ENCODE assay signal across 12 mouse cellular contexts in the genomic region with DNA sequence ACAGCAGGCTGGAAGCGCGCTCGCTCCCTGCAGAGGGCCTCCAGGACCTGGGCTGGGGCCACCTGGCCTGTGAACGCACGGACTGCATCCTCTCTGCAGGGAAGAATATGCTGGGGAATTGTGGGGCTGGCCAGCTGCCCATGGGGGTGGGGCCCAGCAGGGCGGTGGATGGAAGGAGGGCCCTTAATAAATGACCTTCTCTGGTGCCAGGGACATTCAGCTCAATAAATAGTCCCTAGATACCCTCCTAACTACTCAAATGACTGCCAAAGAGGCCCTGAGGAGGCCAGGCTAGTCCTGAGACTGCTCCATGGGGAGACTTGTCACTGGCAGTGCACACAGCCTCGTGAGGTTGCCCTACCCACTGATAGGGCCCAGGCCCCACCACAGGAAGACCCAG. TPM values are rescaled to one million over a fixed set of nuclear protein-coding genes. Genes with fewer than 3 reads are reported as not detected.
DNase-seq lines count a peak whose midpoint lies in the region; ATAC-seq lines count a peak whose summit lies in the region.
"Had no signal": no experiment of that assay in that cellular context is flagged by ENCODE, and none has a peak within 500 bp of the region (broad histone marks: within the 10 kb centered on the region; RNA-seq: fewer than 3 reads in every experiment).

No protein-coding gene starts in this region.

- no peak overlapping the region for H3K4me2 ChIP-seq in heart, embryonic 15.5 days

- H3K4me1 ChIP-seq in heart, embryonic 15.5 days (replicated peaks), result peaks cover 33% of the 10 kb centered on the region

- WGBS in heart, embryonic 15.5 days, result 53% methylated on average over 7 of the region's 7 CpGs

- no peak overlapping the region for H3K4me3 ChIP-seq in heart, embryonic 15.5 days

- ATAC-seq in heart, embryonic 15.5 days (replicated peaks; ENCODE audit: insufficient number of reproducible peaks, insufficient read depth, low FRiP score, low read depth), result no peak

- no peaks in the 10 kb centered on the region for H3K27me3 ChIP-seq in heart, embryonic 15.5 days

- peak; percentile 50 to 56 for DNase-seq in heart, adult 9 months (ENCODE audit: low spot score in 2 of 2)
- no peak for DNase-seq in heart, adult 8-10 months (ENCODE audit: low spot score)
- peak; percentile 71 for DNase-seq in testis, postnatal 10 days (ENCODE audit: low spot score)
- DNase-seq in testis, postnatal 14 days (ENCODE audit: low spot score), result no peak
- no peak for DNase-seq in left cerebral cortex, adult 18-20 months (ENCODE audit: low spot score in 2 of 2)
- DNase-seq in embryo, embryonic 10.5 days (ENCODE audit: low spot score), result no peak
- no peak for DNase-seq in Muller cell, postnatal 12 days (ENCODE audit: inconsistent ontology term)
- DNase-seq: lung, postnatal 36 days had no signal

- H3K9me3 ChIP-seq in heart, embryonic 15.5 days (replicated peaks), result no peaks in the 10 kb centered on the region

- 0 out of 2 replicates have a peak overlapping the region, but pooled peaks have one; percentile 10 for H3K9ac ChIP-seq in heart, embryonic 15.5 days

- peak overlapping the region; percentile 71 for H3K27ac ChIP-seq in heart, embryonic 15.5 days

- peaks cover 56% of the 10 kb centered on the region for H3K36me3 ChIP-seq in heart, embryonic 15.5 days

RNA-seq across cellular contexts. Expression of a gene that starts 2.4 kb away (rescaled TPM):
- total RNA-seq in heart, adult 8-10 months (2022), result 10 to 100 TPM in 3 of 4 experiments, 1 to 10 TPM in 1; 8.5 to 18.4 (median 12.1) TPM
- polyA plus RNA-seq in heart, embryonic 15.5 days (2015; fragmentation: Nextera tagmentation; extraction: Ambion mirVana), result 44.7 and 57.1 TPM in 2 replicates
- total RNA-seq in left cerebral cortex, adult 18-20 months (2021), result 100 to 1,000 TPM; 112 to 119 TPM

RNA-seq across cellular contexts. Expression of a gene that starts 3.3 kb away (rescaled TPM):
- under 1 TPM in 1 of 4 experiments, not detected in 3; 0.38 TPM for total RNA-seq in heart, adult 8-10 months (2022)
- 0.13 and 0.23 TPM in 2 replicates for polyA plus RNA-seq in heart, embryonic 15.5 days (2015; fragmentation: Nextera tagmentation; extraction: Ambion mirVana)
- total RNA-seq in left cerebral cortex, adult 18-20 months (2021), result under 1 TPM in 1 of 2 experiments, not detected in 1; 0.19 TPM
- total RNA-seq: heart, postnatal 36 days; left cerebral cortex, postnatal 36 days had no signal

RNA-seq across cellular contexts. Expression of a gene that starts 9.5 kb away (rescaled TPM):
- total RNA-seq in heart, adult 8-10 months (2022), result 10 to 100 TPM; 43.8 to 48.8 (median 46.6) TPM
- polyA plus RNA-seq in heart, embryonic 15.5 days (2015; fragmentation: Nextera tagmentation; extraction: Ambion mirVana), result 31.5 and 32.4 TPM in 2 replicates
- 10 to 100 TPM; 31.3 to 37.1 TPM for total RNA-seq in left cerebral cortex, adult 18-20 months (2021)

RNA-seq across cellular contexts. Expression of a gene that starts 9.6 kb away (rescaled TPM):
- total RNA-seq in heart, adult 8-10 months (2022), result 10 to 100 TPM; 40.7 to 49.9 (median 44.9) TPM
- polyA plus RNA-seq in heart, embryonic 15.5 days (2015; fragmentation: Nextera tagmentation; extraction: Ambion mirVana), result 56.8 and 70.2 TPM in 2 replicates
- 10 to 100 TPM; 92.7 to 99.1 TPM for total RNA-seq in left cerebral cortex, adult 18-20 months (2021)

RNA-seq across cellular contexts. Expression of a gene that starts 12.4 kb away (rescaled TPM):
- total RNA-seq in heart, adult 8-10 months (2022), result 1 to 10 TPM in 1 of 4 experiments, under 1 TPM in 1, not detected in 2; 0.72 to 1.8 TPM
- 0.50 TPM in 1 of 2 replicates, not detected in the other for polyA plus RNA-seq in heart, embryonic 15.5 days (2015; fragmentation: Nextera tagmentation; extraction: Ambion mirVana)
- total RNA-seq in left cerebral cortex, adult 18-20 months (2021), result 1 to 10 TPM in 1 of 2 experiments, not detected in 1; 1.4 TPM
- total RNA-seq: ES-E14 had no signal

Comparison
In these comparisons a context has a peak if more than half of its experiments do, and no peak if none do; other contexts are left out.
1. DNase-seq: peak in heart, adult 9 months (2 of 2) and testis, postnatal 10 days (single experiment); none in heart, adult 8-10 months (single experiment), testis, postnatal 14 days (single experiment), left cerebral cortex, adult 18-20 months (0 of 2), embryo, embryonic 10.5 days (single experiment) and Muller cell, postnatal 12 days (single experiment).
2. RNA of a gene that starts 2.4 kb away (total RNA-seq): 112 to 119 TPM in left cerebral cortex, adult 18-20 months; 8.5 to 18.4 TPM in heart, adult 8-10 months; every median in the first group is over 4 times any median in the second.